Mouse (Mus musculus): ENCODE data around the gene Myo3b.

The Myo3b gene

GRCm38 (mm10) chr2:70471861-70472620, 433.1 kb downstream of the Myo3b start:
- DNase-seq (ENCODE audit: low spot score) = no peak

Measured in ovary, postnatal 14 days (tissue).